Mouse (Mus musculus) neutrophil, adult 5-6 weeks (primary cell): ENCODE results near the gene Fyb2. TPM values are rescaled to one million over a fixed set of nuclear protein-coding genes. Genes with fewer than 3 reads are reported as not detected.

Source experiments
- ATAC-seq: fragments of 151-379, 151-347 bp; 2 replicates; pipeline ENCODE4 v1.8.0; 2017; ENCODE audit warnings: mild to moderate bottlenecking, moderate TSS enrichment; ENCODE audit not compliant: insufficient number of reproducible peaks, poor library complexity, low FRiP score, severe bottlenecking; ENCODE audit errors: extremely low read depth
- total RNA-seq: library from RNA; stranded (forward); fragments of 200-1000 nt; gene quantifications from 2 replicates; pipeline ENCODE4 v1.2.3, GENCODE M21; 2017

The Fyb2 gene
- total RNA-seq, 1 experiment from 2014 or later = not detected

GRCm38 (mm10) chr4:104935436-104935835 lies 22.2 kb downstream of the Fyb2 start:
- ATAC-seq = no peak

GRCm38 (mm10) chr4:104936011-104936410 lies 22.8 kb downstream of the Fyb2 start:
- ATAC-seq = no peak

- no peak for ATAC-seq
Observed at GRCm38 (mm10) chr4:104939535-104939934, 26.3 kb downstream of the Fyb2 start.

GRCm38 (mm10) chr4:104941895-104942294 lies 28.6 kb downstream of the Fyb2 start:
- ATAC-seq = no peak

- no peak for ATAC-seq
Observed at GRCm38 (mm10) chr4:104944482-104944881, 31.2 kb downstream of the Fyb2 start.

GRCm38 (mm10) chr4:104948886-104949285 lies 35.6 kb downstream of the Fyb2 start:
- ATAC-seq = no peak

GRCm38 (mm10) chr4:104949304-104949703 lies 36.0 kb downstream of the Fyb2 start:
- no peak for ATAC-seq

- ATAC-seq = no peak
Observed at GRCm38 (mm10) chr4:104951280-104951878, 38.1 kb downstream of the Fyb2 start.

- ATAC-seq = no peak
Observed at GRCm38 (mm10) chr4:104956691-104957090, 43.4 kb downstream of the Fyb2 start.

- ATAC-seq = no peak
Observed at GRCm38 (mm10) chr4:104961431-104961830, 48.2 kb downstream of the Fyb2 start.

- ATAC-seq = no peak
Observed at GRCm38 (mm10) chr4:104972606-104973005, 59.4 kb downstream of the Fyb2 start.

- no peak for ATAC-seq
Observed at GRCm38 (mm10) chr4:104975162-104975830, 62.0 kb downstream of the Fyb2 start.

GRCm38 (mm10) chr4:104985960-104986632 lies 72.8 kb downstream of the Fyb2 start:
- no peak for ATAC-seq

- no peak for ATAC-seq
Observed at GRCm38 (mm10) chr4:104987631-104988030, 74.4 kb downstream of the Fyb2 start.

- no peak for ATAC-seq
Observed at GRCm38 (mm10) chr4:104988102-104988501, 74.8 kb downstream of the Fyb2 start.

GRCm38 (mm10) chr4:104988709-104989108 lies 75.5 kb downstream of the Fyb2 start:
- ATAC-seq = no peak

- no peak for ATAC-seq
Observed at GRCm38 (mm10) chr4:104990016-104990415, 76.8 kb downstream of the Fyb2 start.

- ATAC-seq = no peak
Observed at GRCm38 (mm10) chr4:104990686-104991085, 77.4 kb downstream of the Fyb2 start.

GRCm38 (mm10) chr4:104992271-104992670 lies 79.0 kb downstream of the Fyb2 start:
- ATAC-seq = no peak

- no peak for ATAC-seq
Observed at GRCm38 (mm10) chr4:104993140-104993874, 80.1 kb downstream of the Fyb2 start.
